Mouse (Mus musculus): ENCODE measurements around the gene Tnfsf14. TPM values are rescaled to one million over a fixed set of nuclear protein-coding genes. Genes with fewer than 3 reads are reported as not detected.

Tnfsf14 gene
- polyA plus RNA-seq, 1 experiment from 2014 or later = 0.50 TPM

DNA sequence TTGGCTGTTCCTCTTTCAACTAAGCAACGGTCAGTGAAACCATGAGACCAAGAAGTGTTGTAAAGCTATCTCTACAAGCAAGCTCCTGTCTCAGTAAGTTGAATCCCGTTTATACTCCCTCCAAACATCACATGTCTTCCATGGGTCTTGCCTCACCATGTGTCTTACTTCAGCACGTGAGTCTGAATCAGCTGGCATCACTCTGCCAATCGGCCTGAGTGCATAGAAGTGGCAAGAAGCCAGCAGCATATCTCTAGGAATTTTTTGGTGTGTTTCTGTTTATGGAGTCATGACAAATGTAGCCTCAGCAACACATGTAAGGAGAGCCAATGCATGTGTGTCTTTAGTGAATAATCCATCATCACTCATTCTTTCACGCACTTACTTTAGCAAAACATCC is 21.6 kb downstream of the Tnfsf14 start:
- Histone ChIP-seq H3K9ac (replicated peaks; ENCODE audit: low read depth) (no peak overlapping the region), H3K4me1 (ENCODE audit: insufficient read depth, low read depth, low read length) (no peaks in the 10 kb centered on the region), H3K36me3 (ENCODE audit: insufficient read depth, low read length) (no peaks in the 10 kb centered on the region), H3K4me2 (replicated peaks; ENCODE audit: low read depth, low read length) (no peak overlapping the region), H3K27me3 (replicated peaks; ENCODE audit: insufficient read depth, low read length) (no peaks in the 10 kb centered on the region), H3K4me3 (ENCODE audit: low read depth, low read length) (no peak overlapping the region), H3K9me3 (ENCODE audit: low read length) (no peaks in the 10 kb centered on the region), H3K27ac (ENCODE audit: low read length) (no peak overlapping the region)
- TF ChIP-seq CTCF (IDR thresholded peaks at IDR 0.05) (no peak), EP300 (IDR thresholded peaks at IDR 0.05) (no peak)
- peak; percentile 67 for DNase-seq (ENCODE audit: low spot score)
- 46% methylated on average over 5 of the region's 5 CpGs for WGBS
- peak; percentile 52 for ATAC-seq

DNA sequence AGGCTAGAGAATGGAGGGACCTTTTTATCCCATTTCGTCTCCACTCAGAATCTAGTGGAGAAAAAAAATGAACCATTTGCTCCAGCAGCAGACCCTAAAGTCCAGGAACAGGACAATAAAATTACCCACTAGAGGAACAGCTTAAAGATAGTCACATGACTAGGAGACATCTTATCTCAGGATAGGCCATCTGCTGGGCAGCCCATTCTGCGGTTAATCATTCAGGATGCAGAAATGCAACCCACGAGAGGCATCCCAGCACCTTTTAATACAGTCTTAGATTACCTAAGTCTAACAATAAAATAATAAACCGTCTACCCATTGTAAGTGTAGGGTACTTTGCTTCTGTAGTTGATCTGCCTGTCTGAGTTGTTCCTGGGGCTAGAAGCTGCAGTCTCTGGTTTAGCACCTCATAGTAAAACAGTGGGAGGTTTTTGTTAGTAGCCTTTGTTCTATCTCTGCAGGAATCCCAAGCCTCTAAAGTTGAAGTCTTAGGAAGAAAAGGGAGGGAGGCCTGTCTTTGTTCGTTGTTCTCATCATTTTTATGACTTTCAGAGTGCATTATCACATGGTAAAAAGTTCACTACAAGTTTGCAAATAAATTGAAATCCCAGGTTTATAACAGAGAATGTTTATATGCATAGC is 23.2 kb downstream of the Tnfsf14 start:
- H3K4me3 ChIP-seq (ENCODE audit: low read depth, low read length) = no peak overlapping the region
- 42% methylated on average over 5 of the region's 5 CpGs for WGBS
- DNase-seq (ENCODE audit: low spot score) (no peak), ATAC-seq (no peak)
- no peaks in the 10 kb centered on the region for H3K27me3 ChIP-seq (replicated peaks; ENCODE audit: insufficient read depth, low read length)
- H3K9ac ChIP-seq (replicated peaks; ENCODE audit: low read depth) = no peak overlapping the region
- no peaks in the 10 kb centered on the region for H3K4me1 ChIP-seq (ENCODE audit: insufficient read depth, low read depth, low read length)
- no peaks in the 10 kb centered on the region for H3K36me3 ChIP-seq (ENCODE audit: insufficient read depth, low read length)
- TF ChIP-seq CTCF (IDR thresholded peaks at IDR 0.05) (no peak), EP300 (IDR thresholded peaks at IDR 0.05) (no peak)
- H3K9me3 ChIP-seq (ENCODE audit: low read length) = no peaks in the 10 kb centered on the region
- H3K4me2 ChIP-seq (replicated peaks; ENCODE audit: low read depth, low read length) = no peak overlapping the region
- no peak overlapping the region for H3K27ac ChIP-seq (ENCODE audit: low read length)

DNA sequence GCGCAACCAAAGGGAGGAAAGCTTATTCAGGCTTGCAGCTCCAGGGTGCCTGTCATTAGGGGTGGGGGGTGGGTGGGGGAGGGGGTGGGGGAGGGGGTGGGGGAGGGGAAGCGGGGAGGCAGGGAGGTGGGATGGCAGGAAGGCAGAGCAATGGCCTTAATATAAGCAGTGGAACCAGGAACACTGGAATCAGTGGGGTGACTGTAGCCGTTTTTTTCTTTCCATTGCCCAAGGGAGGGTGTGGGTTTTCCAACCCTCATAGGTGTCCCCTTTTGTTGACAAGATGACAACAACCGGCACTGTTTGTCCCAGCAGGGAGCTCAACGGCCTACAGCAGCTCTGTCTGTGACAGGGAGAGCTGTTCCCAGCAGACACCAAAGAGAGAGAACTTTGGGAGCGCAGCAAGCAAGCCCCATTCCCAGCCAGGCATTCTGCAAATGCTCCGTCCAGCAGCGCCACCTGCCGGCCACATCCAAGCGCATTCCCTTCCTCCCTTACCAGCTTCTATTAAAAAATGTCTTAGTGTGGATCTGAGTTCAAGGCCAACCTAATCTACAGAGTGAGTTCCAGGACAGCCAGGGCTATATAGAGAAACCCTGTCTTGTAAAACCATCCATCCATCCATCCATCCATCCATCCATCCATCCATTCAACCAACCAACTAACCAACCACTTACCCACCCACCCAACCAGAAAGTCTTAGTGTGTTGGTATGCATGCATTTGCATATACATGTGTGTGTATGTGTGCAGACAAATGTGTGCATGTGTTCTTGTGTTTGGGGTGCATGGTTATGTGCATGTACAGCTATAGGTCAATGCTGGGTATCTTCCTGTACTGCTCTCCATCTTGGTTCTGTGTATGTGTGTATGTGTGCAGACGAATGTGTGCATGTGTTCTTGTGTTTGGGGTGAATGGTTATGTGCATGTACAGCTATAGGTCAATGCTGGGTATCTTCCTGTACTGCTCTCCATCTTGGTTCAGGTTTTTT is 26.9 kb downstream of the Tnfsf14 start:
- H3K4me3 ChIP-seq (ENCODE audit: low read depth, low read length) = no peak overlapping the region
- H3K9me3 ChIP-seq (ENCODE audit: low read length) = no peaks in the 10 kb centered on the region
- no peak overlapping the region for H3K4me2 ChIP-seq (replicated peaks; ENCODE audit: low read depth, low read length)
- DNase-seq (ENCODE audit: low spot score) = peak; percentile 91
- H3K36me3 ChIP-seq (ENCODE audit: insufficient read depth, low read length) = no peaks in the 10 kb centered on the region
- H3K27ac ChIP-seq (ENCODE audit: low read length) = no peak overlapping the region
- WGBS = 17% methylated on average over 11 of the region's 11 CpGs
- H3K4me1 ChIP-seq (ENCODE audit: insufficient read depth, low read depth, low read length) = no peaks in the 10 kb centered on the region
- H3K27me3 ChIP-seq (replicated peaks; ENCODE audit: insufficient read depth, low read length) = no peaks in the 10 kb centered on the region
- no peak overlapping the region for H3K9ac ChIP-seq (replicated peaks; ENCODE audit: low read depth)
- peak; percentile 72 for ATAC-seq
- TF ChIP-seq CTCF (IDR thresholded peaks at IDR 0.05) (peak; percentile 94), EP300 (IDR thresholded peaks at IDR 0.05) (no peak)

DNA sequence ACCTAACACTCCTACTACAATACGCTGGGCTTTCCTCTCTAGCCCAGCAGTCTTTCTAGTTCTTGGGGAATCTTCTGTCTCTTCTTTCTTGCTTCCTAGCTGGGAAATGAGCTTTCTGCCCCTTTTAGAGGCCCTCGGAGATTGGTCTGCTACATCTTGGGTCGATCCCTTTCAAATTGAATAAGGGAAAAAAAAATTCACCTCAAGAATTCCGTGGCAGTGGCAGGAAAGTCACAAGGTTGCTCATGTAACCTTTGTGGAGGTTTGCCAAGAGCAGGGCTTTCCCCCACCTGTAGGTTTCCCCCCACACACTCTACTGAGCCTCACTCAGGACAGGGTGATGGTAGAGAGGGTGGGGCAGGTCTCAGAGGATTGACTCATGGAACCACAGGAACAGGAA is 40.2 kb downstream of the Tnfsf14 start:
- WGBS = 78% methylated on average over 4 of the region's 4 CpGs
- H3K4me2 ChIP-seq (replicated peaks; ENCODE audit: low read depth, low read length) = no peak overlapping the region
- no peaks in the 10 kb centered on the region for H3K4me1 ChIP-seq (ENCODE audit: insufficient read depth, low read depth, low read length)
- no peak overlapping the region for H3K9ac ChIP-seq (replicated peaks; ENCODE audit: low read depth)
- no peak for ATAC-seq
- no peak for DNase-seq (ENCODE audit: low spot score)
- peaks cover 12% of the 10 kb centered on the region; the same call in 1 of the 2 replicates for H3K27me3 ChIP-seq (replicated peaks; ENCODE audit: insufficient read depth, low read length)
- no peak overlapping the region for H3K4me3 ChIP-seq (ENCODE audit: low read depth, low read length)
- H3K9me3 ChIP-seq (ENCODE audit: low read length) = no peaks in the 10 kb centered on the region
- TF ChIP-seq CTCF (IDR thresholded peaks at IDR 0.05) (no peak), EP300 (IDR thresholded peaks at IDR 0.05) (no peak)
- no peaks in the 10 kb centered on the region for H3K36me3 ChIP-seq (ENCODE audit: insufficient read depth, low read length)
- H3K27ac ChIP-seq (ENCODE audit: low read length) = no peak overlapping the region

DNA sequence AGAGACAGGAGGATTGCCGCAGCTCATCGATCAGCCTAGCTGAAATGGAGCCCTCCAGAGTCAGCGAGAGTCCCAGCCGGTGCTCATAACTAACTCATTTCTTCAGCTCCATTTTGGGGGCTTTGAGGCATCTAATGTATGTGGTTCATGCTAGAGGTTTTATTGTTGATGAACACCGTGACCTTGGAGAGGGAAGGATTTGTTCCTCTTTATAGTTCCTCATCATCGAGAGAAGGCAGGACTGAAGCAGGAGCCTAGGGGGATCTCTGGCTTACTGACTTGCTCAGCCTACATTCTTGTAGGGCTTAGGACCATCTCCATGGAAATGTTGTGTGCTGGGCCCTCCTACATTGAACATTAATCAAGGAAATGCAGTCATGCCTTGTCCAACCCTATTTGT is 41.0 kb downstream of the Tnfsf14 start:
- WGBS = 91% methylated on average over 6 of the region's 6 CpGs
- Histone ChIP-seq H3K9me3 (ENCODE audit: low read length) (no peaks in the 10 kb centered on the region), H3K4me3 (ENCODE audit: low read depth, low read length) (no peak overlapping the region), H3K4me1 (ENCODE audit: insufficient read depth, low read depth, low read length) (no peaks in the 10 kb centered on the region), H3K36me3 (ENCODE audit: insufficient read depth, low read length) (no peaks in the 10 kb centered on the region), H3K9ac (replicated peaks; ENCODE audit: low read depth) (no peak overlapping the region), H3K27me3 (replicated peaks; ENCODE audit: insufficient read depth, low read length) (peaks cover 12% of the 10 kb centered on the region), H3K27ac (ENCODE audit: low read length) (no peak overlapping the region), H3K4me2 (replicated peaks; ENCODE audit: low read depth, low read length) (no peak overlapping the region)
- DNase-seq (ENCODE audit: low spot score) = no peak
- TF ChIP-seq CTCF (IDR thresholded peaks at IDR 0.05) (no peak), EP300 (IDR thresholded peaks at IDR 0.05) (no peak)
- no peak for ATAC-seq

GRCm38 (mm10) chr17:57148994-57149803 is 44.8 kb downstream of the Tnfsf14 start, which contains the start of gene Cd70:
Cd70 (minus strand) TSS chr17:57149777.
- H3K36me3 ChIP-seq (ENCODE audit: insufficient read depth, low read length) = no peaks in the 10 kb centered on the region

More at GRCm38 (mm10) chr17:57148994-57149803, 44.8 kb downstream of the Tnfsf14 start, which contains the start of gene Cd70:
- Histone ChIP-seq H3K9ac (replicated peaks; ENCODE audit: low read depth) (no peak within 1 kb of the TSS), H3K4me3 (ENCODE audit: low read depth, low read length) (peak within 1 kb of the TSS; percentile 12; the same call in 1 of the 2 replicates), H3K27ac (ENCODE audit: low read length) (no peak within 1 kb of the TSS), H3K9me3 (ENCODE audit: low read length) (no peaks in the 10 kb centered on the region), H3K4me1 (ENCODE audit: insufficient read depth, low read depth, low read length) (no peaks in the 10 kb centered on the region), H3K4me2 (replicated peaks; ENCODE audit: low read depth, low read length) (no peak within 1 kb of the TSS), H3K27me3 (replicated peaks; ENCODE audit: insufficient read depth, low read length) (peaks cover 17% of the 10 kb centered on the region)
- TF ChIP-seq EP300 (IDR thresholded peaks at IDR 0.05) (no peak), CTCF (IDR thresholded peaks at IDR 0.05) (no peak)
- WGBS = 3% methylated on average over 39 of the region's 39 CpGs
- DNase-seq (ENCODE audit: low spot score) = no peak
- no peak for ATAC-seq

Data from lung, postnatal 0 days (tissue).